15 mouse cellular contexts compared by ENCODE assay signal in the genomic region with DNA sequence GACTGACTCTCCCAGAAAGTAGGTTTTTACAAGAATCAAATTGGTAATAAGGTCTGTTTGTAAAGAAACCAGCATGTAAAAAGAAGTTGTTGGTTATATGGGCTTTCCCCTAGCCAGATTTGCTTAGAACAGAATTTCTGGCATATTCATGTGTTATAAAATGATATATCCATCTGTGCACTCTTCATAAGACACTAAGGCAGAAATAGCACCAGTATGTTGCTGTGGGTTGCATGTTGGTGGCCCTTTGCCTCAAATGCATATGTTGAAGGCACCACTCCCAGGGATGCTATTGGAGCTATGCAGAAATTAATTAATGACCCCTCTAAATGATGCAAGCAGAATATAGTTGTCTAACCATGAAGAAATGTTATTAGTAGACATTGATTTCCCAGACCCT.
"Had no signal": no experiment of that assay in that cellular context is flagged by ENCODE, and none has a peak within 500 bp of the region (broad histone marks: within the 10 kb centered on the region; RNA-seq: fewer than 3 reads in every experiment).

No protein-coding gene starts in this region.

- H3K4me1 ChIP-seq: limb, embryonic 13.5 days had no signal

- DNase-seq: kidney, adult 9 months; kidney, postnatal 36 days; layer of hippocampus, postnatal 36 days; left cerebral cortex, postnatal 4 days; lung, adult 18-20 months; midbrain, embryonic 14.5 days; right cerebral cortex, adult 18-20 months; right cerebral cortex, postnatal 25 days; thymus, postnatal 4 days had no signal

- H3K4me3 ChIP-seq: limb, embryonic 13.5 days; myocyte; neural tube, embryonic 15.5 days had no signal

- ATAC-seq: intestine, postnatal 0 days had no signal

- H3K27me3 ChIP-seq: limb, embryonic 13.5 days; neural tube, embryonic 15.5 days had no signal

- H3K4me2 ChIP-seq: limb, embryonic 13.5 days; neural tube, embryonic 15.5 days had no signal

- H3K36me3 ChIP-seq: limb, embryonic 13.5 days; neural tube, embryonic 15.5 days had no signal

- H3K9ac ChIP-seq: limb, embryonic 13.5 days; liver, embryonic 14.5 days; neural tube, embryonic 15.5 days had no signal

- H3K27ac ChIP-seq: kidney, postnatal 0 days; limb, embryonic 13.5 days; liver, embryonic 14.5 days; neural tube, embryonic 15.5 days had no signal

- H3K9me3 ChIP-seq: limb, embryonic 13.5 days; neural tube, embryonic 15.5 days had no signal
